Mouse (Mus musculus) spleen, adult 18-20 months (tissue): Measurements from ENCODE around the gene Fam217b.

Experiments
- DNase-seq, 2 experiments: peaks; one replicate each; pipeline ENCODE4 v3.0.0; 2022; ENCODE audit warnings: mixed read lengths in 2 of 2

The Fam217b gene

GRCm38 (mm10) chr2:178414261-178415149 is at the start of gene Fam217b, which contains the start of gene Ppp1r3d:
Gene Fam217b (plus strand): TSS chr2:178414524.
Gene Ppp1r3d (minus strand): TSS chr2:178414472.
- no peak for DNase-seq

- no peak for DNase-seq
These were observed 7.1 kb upstream of the Fam217b start, which contains the start of gene Sycp2 for GRCm38 (mm10) chr2:178407053-178407815. Gene Sycp2 (minus strand): TSS chr2:178407685.

DNA sequence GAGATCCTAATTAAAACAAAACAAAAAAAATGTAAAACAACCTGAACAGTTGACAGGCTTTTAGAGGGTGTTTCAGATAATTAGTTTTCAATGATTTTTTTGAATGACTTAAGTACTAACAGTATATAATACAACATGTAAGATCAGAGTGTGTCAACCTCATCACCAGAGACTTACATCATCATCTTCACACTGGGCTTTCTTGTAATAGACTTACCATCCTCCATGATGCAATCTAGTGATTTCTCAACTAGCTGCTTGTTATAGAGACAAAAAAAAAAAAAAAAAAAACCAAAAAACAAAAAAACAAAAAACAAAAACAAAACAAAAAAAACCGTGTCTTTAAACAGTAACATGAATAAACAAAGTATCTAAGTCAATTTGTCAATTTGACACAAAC is 5.3 kb upstream of the Fam217b start:
- DNase-seq: no peak

- DNase-seq: no peak
These were observed 4.0 kb upstream of the Fam217b start for GRCm38 (mm10) chr2:178410286-178410685.

DNA sequence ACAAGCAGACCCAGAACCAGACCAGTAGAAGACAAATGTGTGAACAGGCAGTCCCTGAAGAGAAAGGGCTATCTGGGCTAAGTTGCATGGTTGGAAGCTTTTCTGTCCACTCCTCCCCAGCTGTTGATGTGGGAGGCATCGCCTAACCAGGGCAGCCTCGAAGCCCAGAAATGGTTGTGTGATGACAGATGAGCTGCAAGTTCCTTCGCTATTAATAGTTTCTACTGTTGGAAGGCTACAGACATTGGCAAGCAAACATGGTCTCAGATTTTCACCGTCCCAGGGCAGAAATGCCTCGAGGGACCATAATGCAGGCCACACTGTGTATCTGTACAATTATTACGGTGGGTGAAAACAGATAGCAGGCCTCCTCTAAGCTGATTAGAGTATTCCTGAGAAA is 1.7 kb upstream of the Fam217b start:
- DNase-seq: no peak

GRCm38 (mm10) chr2:178413081-178413480 is 1.2 kb upstream of the Fam217b start:
- no peak for DNase-seq

GRCm38 (mm10) chr2:178413481-178414260 is 653 bp upstream of the Fam217b start:
- no peak for DNase-seq

- no peak for DNase-seq
These were observed 775 bp downstream of the Fam217b start for GRCm38 (mm10) chr2:178415150-178415448.

DNA sequence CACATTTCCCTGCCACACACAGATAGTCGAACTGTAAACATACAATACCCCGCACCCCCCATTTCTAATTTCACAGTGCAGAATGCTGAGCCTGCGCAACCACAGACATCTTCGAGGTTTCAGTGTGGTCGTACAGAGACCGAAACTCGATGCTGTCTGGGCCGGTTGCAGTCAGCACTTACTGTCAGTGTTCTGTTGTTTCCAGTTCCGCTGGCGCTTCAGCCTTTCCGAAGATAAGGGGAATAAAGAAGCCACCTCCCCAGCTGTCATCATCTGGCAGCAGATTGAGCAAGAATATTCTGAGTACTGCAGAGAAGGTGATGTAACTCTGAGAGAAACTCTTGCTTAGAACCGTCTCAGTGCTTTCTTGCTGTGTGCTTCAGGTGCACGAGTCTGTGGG is 2.1 kb downstream of the Fam217b start:
- no peak for DNase-seq

DNA sequence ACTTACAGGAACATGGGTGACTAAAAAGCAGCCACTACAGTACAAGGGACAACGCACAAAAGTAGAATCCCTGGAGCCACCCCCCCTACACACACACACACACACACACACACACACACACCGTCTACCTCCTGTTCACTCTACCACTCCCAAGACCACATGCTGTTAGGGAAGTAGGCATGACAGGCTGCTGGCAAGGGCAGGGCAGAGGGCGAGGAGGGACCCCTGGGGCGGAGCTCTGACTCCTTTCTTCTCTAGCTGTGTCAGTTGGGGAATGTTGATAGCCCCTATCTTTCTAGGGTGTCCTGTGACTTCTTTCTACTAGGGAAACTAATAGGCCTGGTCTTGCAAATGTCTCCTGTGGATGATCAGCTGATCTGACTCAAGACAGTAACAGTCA is 2.6 kb downstream of the Fam217b start:
- no peak for DNase-seq

GRCm38 (mm10) chr2:178420576-178420975 is 6.3 kb downstream of the Fam217b start:
- DNase-seq: no peak

DNA sequence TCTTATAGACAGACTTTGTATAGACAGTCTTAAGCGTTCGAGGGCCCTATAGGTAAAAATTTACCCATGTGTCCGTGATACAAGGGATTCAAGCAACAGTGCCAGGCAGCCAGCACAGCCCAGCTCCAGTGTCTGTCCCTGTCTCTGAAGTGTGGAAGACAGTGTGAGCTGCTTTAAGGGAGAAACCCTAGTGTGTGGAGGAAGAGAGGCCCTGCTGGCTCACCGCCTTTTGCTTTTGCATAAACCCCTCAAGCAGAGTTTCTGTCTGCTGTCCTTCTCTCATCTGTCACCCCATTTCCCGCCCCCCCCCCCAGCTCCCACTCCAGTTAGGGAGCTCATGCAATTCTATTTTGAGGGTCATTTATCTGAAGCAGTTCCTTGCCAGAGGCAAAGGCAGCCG is 7.3 kb downstream of the Fam217b start:
- DNase-seq: no peak

GRCm38 (mm10) chr2:178422186-178422585 is 7.9 kb downstream of the Fam217b start:
- no peak for DNase-seq

- no peak for DNase-seq
These were observed 8.9 kb downstream of the Fam217b start for GRCm38 (mm10) chr2:178423223-178423622.

DNA sequence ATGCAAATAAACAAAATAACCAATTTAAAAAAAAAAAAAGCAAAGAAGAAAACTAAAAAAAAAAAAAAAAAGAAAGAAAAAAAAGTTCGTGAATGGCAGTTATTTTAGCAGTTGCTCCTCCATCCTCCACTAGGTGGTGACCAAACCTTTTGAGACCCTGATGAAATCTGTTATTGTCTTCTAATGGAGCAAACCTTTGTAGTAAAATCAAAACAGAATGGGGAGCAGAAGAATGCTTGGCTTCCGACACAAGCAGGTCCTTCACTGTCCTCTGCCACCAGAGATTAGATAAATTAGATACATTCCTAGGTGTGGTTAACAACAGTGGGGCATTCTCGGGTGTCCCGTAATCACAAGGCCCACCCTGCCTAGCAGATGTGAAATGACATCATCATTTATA is 11.9 kb downstream of the Fam217b start:
- DNase-seq: no peak

- no peak for DNase-seq
These were observed 12.9 kb downstream of the Fam217b start for GRCm38 (mm10) chr2:178427181-178427580.

DNA sequence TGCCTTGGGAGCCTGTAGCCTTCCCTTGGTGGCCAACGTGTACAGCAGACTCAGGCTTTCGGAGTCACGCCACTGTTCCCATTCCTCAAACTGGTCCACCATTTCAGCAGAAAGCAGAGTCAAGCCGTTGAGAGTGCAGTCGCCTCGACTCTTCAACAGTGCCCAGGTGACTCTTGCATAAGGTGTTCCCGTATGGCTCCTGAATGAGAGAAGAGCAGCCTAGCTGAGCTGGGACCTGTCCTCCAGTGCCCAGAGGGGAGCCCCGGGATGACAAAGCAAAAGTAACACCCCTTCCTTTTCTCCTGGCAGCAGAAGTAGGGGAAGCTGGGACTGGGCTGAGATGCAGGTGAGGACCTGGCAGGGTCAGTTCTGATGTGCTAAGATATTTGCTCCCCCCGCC is 13.9 kb downstream of the Fam217b start:
- DNase-seq: no peak

GRCm38 (mm10) chr2:178428676-178429075 is 14.4 kb downstream of the Fam217b start:
- DNase-seq: no peak

DNA sequence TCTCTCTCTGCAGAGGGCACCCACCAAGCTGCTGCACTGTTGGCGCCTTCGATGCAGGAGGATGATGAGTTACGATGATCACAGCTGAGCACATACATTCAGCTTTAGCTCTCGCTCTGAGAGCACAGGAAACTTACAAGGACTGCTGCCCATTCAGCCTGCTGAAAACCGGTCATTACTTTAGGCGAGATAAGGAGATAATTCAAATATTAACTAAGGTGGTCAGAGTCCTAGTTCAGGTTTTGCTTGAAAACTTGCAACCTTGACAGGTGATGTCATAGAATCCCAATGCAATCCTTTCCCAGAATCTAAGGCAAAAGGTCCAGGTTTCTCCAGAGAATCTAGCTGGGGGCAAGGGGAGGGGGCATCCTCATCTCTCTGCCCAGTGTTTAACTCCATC is 15.1 kb downstream of the Fam217b start:
- no peak for DNase-seq

- no peak for DNase-seq
These were observed 15.9 kb downstream of the Fam217b start, which contains the start of gene Cdh26 for GRCm38 (mm10) chr2:178430231-178430630. Gene Cdh26 (plus strand): TSS chr2:178430531.

DNA sequence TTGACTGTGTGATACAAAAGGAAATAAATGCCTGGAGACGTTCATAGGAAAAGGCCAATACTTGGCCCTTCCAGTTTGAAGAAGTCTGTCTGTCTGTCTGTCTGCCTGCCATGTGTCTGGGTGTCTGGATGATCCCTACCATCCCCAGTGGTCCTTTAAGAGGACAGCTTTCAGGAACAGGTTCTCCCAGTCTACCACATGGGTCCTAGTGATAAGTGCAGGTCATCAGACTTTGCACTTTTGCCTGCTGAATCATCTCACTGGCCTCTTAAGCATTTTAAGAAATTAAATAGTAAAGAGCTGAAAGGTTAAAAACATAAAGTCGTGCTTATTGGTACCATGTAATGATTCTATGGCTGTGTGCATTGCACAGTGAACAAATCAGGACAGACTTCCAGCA is 19.2 kb downstream of the Fam217b start:
- DNase-seq: no peak

DNA sequence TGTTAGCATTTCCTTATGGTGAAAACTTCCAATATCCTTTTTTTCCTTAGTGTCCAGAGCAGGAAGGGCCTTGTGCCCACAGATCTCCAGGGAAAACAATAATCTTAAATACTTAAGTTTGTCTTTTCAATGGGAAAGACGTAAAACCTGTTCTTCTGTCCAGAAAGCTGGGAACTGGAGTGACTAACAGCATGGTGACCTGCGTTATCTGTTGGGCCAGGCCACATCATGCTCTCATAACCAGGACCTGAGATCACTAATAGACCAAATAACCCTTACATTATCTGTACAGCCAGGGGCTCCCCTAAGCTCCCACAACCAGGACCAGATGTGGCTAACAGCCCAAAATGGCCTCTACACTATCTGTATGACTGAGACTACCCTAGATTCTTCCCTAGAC is 19.6 kb downstream of the Fam217b start:
- no peak for DNase-seq

DNA sequence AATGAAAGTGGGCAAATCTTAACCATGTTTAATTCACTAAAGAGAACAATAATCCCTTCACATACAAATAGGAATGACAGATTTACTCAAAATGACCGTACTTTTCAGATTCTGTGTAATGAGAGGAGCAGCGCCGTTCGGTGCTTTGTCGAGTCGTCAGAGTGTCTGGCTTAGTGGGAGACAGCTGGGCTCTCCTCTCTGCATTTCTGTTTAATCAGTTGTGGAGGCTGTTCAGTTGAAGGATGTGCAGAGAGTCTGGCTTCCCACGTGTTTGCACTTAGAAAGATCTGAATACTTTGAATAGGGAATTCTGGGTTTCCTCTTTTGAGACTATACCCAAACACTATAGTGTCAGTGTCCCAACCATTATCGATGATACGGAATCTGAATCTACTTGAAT is 23.0 kb downstream of the Fam217b start:
- no peak for DNase-seq
